Mouse (Mus musculus): ENCODE measurements around the gene Tekt3. TPM values are rescaled to one million over a fixed set of nuclear protein-coding genes. Genes with fewer than 3 reads are reported as not detected.

Gene Tekt3
- 0.79 TPM for polyA plus RNA-seq (2014; fragmentation: Illumina TruSeq; extraction: RNeasy Lipid Tissue Mini Kit (QIAGEN cat#74804); ENCODE audit: insufficient read depth, low read depth, low replicate concordance)

GRCm38 (mm10) chr11:63061446-63061845, at the start of gene Tekt3:
TSS of gene Tekt3 (plus strand) at chr11:63061654.

GRCm38 (mm10) chr11:63128784-63129183, 67.3 kb downstream of the Tekt3 start, which contains the start of gene Pmp22:
TSS of gene Pmp22 (plus strand) at chr11:63128982.

Other genes starting within 250 kb of the Tekt3 start
- gene Trim16, start 241.4 kb upstream of the Tekt3 start, polyA plus RNA-seq (2014; fragmentation: Illumina TruSeq; extraction: RNeasy Lipid Tissue Mini Kit (QIAGEN cat#74804); ENCODE audit: insufficient read depth, low read depth, low replicate concordance): 25.8 TPM
- gene Fbxw10, start 214.6 kb upstream of the Tekt3 start, polyA plus RNA-seq (2014; fragmentation: Illumina TruSeq; extraction: RNeasy Lipid Tissue Mini Kit (QIAGEN cat#74804); ENCODE audit: insufficient read depth, low read depth, low replicate concordance): 0.24 TPM
- gene Tvp23b, start 182.2 kb upstream of the Tekt3 start, polyA plus RNA-seq (2014; fragmentation: Illumina TruSeq; extraction: RNeasy Lipid Tissue Mini Kit (QIAGEN cat#74804); ENCODE audit: insufficient read depth, low read depth, low replicate concordance): 45.2 TPM
- not detected for gene Cdrt4, start 110.5 kb upstream of the Tekt3 start, polyA plus RNA-seq (2014; fragmentation: Illumina TruSeq; extraction: RNeasy Lipid Tissue Mini Kit (QIAGEN cat#74804); ENCODE audit: insufficient read depth, low read depth, low replicate concordance)
- 342 TPM for gene Pmp22, start 67.3 kb downstream of the Tekt3 start, polyA plus RNA-seq (2014; fragmentation: Illumina TruSeq; extraction: RNeasy Lipid Tissue Mini Kit (QIAGEN cat#74804); ENCODE audit: insufficient read depth, low read depth, low replicate concordance)